Mouse (Mus musculus) liver, embryonic 14.5 days (tissue): ENCODE data around the gene Cacnb4.

ENCODE experiments used
- CTCF ChIP-seq: IDR thresholded peaks from 2 replicates; pipeline ENCODE4 v1.5.1; 2016; ENCODE audit warnings: antibody characterized with exemption, low read depth, control low read depth
- EP300 ChIP-seq: IDR thresholded peaks from 2 replicates; pipeline ENCODE4 v1.6.1; 2016; ENCODE audit warnings: antibody characterized with exemption, low read depth

DNA sequence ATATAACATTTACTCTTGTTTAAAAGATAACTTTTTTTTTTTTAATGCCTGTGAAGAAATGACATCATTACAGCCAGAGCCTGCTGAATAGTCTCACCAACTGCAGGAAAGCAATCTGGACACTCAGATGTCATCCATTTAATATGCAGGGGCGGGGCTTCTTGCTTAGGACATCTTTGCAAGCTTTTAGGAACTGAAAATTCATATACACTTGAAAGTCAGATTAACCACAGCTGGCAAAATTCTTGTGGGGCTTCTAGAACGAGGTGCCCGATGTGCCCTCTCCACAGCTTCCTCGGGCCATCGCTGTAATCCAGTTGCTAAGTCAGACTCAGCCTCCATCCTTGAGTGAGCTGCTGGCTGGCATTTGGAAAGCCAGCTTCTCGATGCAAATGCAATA is 137.3 kb downstream of the Cacnb4 start:
- TF ChIP-seq EP300 (no peak), CTCF (no peak)
